Mouse (Mus musculus) embryo, embryonic 11 days (tissue): ENCODE measurements at regions not wholly inside any gene's neighbourhood (a gene's known extent, or its start where the extent isn't known, plus 50 kb on each side); places are given as distances from the start of the nearest gene placed in this dataset.

Source experiments
- DNase-seq: peaks from one replicate; pipeline ENCODE4 v3.0.0-alpha.2; 2015

GRCm38 (mm10) chr13:6261458-6261857, 286.5 kb upstream of the Pitrm1 start:
- DNase-seq: no peak

GRCm38 (mm10) chr13:6270546-6270945, 277.4 kb upstream of the Pitrm1 start:
- no peak for DNase-seq

- DNase-seq: no peak
Observed at GRCm38 (mm10) chr13:6272932-6273331, 275.0 kb upstream of the Pitrm1 start.

- DNase-seq: no peak
Observed at GRCm38 (mm10) chr13:6280073-6280472, 267.9 kb upstream of the Pitrm1 start.

GRCm38 (mm10) chr13:6288109-6288508, 259.8 kb upstream of the Pitrm1 start:
- DNase-seq: no peak

- peak; percentile 15 for DNase-seq
Observed at GRCm38 (mm10) chr13:6292098-6292497, 255.9 kb upstream of the Pitrm1 start.

- no peak for DNase-seq
Observed at GRCm38 (mm10) chr13:6305718-6306117, 242.2 kb upstream of the Pitrm1 start.

- peak; percentile 32 for DNase-seq
Observed at GRCm38 (mm10) chr13:6306616-6306988, 241.3 kb upstream of the Pitrm1 start.

GRCm38 (mm10) chr13:6306989-6307917, 240.7 kb upstream of the Pitrm1 start:
- DNase-seq: no peak

- no peak for DNase-seq
Observed at GRCm38 (mm10) chr13:6316201-6316600, 231.7 kb upstream of the Pitrm1 start.

GRCm38 (mm10) chr13:6323948-6324347, 224.0 kb upstream of the Pitrm1 start:
- no peak for DNase-seq

GRCm38 (mm10) chr13:6330320-6330950, 217.5 kb upstream of the Pitrm1 start:
- DNase-seq: no peak

GRCm38 (mm10) chr13:6340157-6340556, 207.8 kb upstream of the Pitrm1 start:
- no peak for DNase-seq

- no peak for DNase-seq
Observed at GRCm38 (mm10) chr13:6341102-6341737, 206.7 kb upstream of the Pitrm1 start.

- DNase-seq: no peak
Observed at GRCm38 (mm10) chr13:6365169-6365568, 182.8 kb upstream of the Pitrm1 start.

GRCm38 (mm10) chr13:6367661-6368060, 180.3 kb upstream of the Pitrm1 start:
- no peak for DNase-seq

GRCm38 (mm10) chr13:6374570-6375173, 173.3 kb upstream of the Pitrm1 start:
- DNase-seq: no peak

- no peak for DNase-seq
Observed at GRCm38 (mm10) chr13:6377919-6378318, 170.0 kb upstream of the Pitrm1 start.

GRCm38 (mm10) chr13:6395562-6396223, 152.3 kb upstream of the Pitrm1 start:
- DNase-seq: peak; percentile 9

- no peak for DNase-seq
Observed at GRCm38 (mm10) chr13:6397648-6398047, 150.3 kb upstream of the Pitrm1 start.

GRCm38 (mm10) chr13:6431821-6432220, 116.1 kb upstream of the Pitrm1 start:
- DNase-seq: no peak

GRCm38 (mm10) chr13:6446976-6447375, 101.0 kb upstream of the Pitrm1 start:
- DNase-seq: no peak

GRCm38 (mm10) chr13:6461363-6461762, 86.6 kb upstream of the Pitrm1 start:
- DNase-seq: no peak
